Mouse (Mus musculus): Measurements from ENCODE around the gene Son.

Son gene

GRCm38 (mm10) chr16:91647461-91648219 is at the start of gene Son:
Gene Son, plus strand, starts transcription at chr16:91647506.
- DNase-seq = peak; percentile 95 to 96

DNA sequence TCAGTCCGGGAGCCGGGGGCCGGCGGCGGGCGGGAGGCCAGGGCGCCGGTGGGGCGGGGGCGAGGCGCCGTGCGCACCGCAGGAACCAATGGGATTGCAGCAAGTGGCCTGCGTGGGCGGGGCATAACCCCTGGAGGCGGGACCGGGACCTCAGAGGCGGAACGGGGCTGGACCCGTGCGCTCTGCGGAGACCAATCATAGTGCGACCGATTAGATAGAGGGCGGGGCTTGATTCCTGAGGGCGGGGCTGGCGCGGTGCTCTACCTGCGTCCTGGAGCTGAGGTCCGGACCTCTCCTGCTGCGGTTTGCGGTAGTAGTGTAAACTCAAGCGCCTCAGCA is 49.7 kb upstream of the Son start, which contains the start of gene Tmem50b:
Gene Tmem50b, minus strand, starts transcription at position 129 of the 339 bp plus-strand sequence.
- DNase-seq = peak; percentile 100

DNA sequence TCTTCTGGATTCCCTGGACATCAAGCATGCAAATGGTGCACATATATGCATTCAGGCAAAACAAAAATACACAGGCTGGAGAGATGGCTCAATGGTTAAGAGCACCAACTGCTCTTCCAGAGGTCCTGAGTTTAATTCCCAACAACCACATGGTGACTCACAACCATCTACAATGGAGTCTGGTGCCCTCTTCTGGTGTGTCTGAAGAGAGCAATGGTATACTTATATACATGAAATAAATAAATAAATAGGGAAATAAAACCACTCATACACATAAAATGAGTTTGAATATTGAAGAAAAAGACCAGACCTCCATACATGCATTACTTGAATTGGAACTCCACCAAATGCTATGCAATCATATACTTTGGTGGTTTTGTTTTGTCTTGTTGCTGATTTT is 48.1 kb upstream of the Son start:
- DNase-seq = no peak

DNA sequence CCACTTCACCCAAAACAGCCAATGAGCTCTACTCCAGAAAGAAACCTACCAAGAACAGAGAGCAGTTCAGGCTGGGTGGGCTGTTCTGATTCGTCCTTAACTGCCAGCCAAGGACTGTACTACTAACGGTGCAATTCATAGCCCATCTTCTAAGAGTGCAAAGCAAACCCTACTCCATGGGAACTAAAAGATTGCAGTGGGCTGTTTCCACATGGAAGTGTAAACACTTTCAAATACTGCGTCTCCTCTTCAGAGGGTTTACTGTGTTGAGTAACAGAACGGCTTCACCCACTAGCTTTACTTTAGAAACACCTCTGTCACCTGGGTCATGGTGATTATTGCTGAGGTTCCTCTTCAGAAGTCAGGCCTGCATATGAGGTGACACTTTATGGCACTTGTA is 46.2 kb upstream of the Son start:
- DNase-seq = no peak

- DNase-seq = no peak
Measured at GRCm38 (mm10) chr16:91601693-91602092, 45.6 kb upstream of the Son start.

DNA sequence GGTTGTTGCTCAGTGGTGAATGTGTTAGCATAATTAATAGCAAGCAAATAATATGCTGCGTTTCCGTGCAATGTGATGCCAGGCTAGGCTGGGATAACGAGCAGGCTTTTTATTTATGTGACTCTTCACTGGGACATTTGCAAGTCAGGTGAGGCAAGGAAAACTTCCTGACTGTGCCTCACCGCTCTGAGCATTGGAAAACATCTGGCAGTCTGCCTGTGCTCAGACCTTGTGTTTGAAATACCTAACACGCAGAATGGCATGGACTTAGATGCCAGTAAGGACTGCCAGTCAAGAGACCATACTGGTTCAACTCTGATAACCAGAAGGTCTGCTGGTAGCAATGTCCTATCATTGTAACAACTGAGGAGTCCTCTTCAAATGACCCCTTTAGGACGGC is 42.1 kb upstream of the Son start:
- no peak for DNase-seq

GRCm38 (mm10) chr16:91606958-91607357 is 40.3 kb upstream of the Son start:
- no peak for DNase-seq

- peak in 1 of 2 experiments; percentile 27 for DNase-seq
Measured at GRCm38 (mm10) chr16:91609501-91610245, 37.6 kb upstream of the Son start.

- no peak for DNase-seq
Measured at GRCm38 (mm10) chr16:91611248-91611647, 36.1 kb upstream of the Son start.

- DNase-seq = no peak
Measured at GRCm38 (mm10) chr16:91612525-91612924, 34.8 kb upstream of the Son start.

- DNase-seq = peak; percentile 44 to 48
Measured at GRCm38 (mm10) chr16:91614552-91614951, 32.8 kb upstream of the Son start.

DNA sequence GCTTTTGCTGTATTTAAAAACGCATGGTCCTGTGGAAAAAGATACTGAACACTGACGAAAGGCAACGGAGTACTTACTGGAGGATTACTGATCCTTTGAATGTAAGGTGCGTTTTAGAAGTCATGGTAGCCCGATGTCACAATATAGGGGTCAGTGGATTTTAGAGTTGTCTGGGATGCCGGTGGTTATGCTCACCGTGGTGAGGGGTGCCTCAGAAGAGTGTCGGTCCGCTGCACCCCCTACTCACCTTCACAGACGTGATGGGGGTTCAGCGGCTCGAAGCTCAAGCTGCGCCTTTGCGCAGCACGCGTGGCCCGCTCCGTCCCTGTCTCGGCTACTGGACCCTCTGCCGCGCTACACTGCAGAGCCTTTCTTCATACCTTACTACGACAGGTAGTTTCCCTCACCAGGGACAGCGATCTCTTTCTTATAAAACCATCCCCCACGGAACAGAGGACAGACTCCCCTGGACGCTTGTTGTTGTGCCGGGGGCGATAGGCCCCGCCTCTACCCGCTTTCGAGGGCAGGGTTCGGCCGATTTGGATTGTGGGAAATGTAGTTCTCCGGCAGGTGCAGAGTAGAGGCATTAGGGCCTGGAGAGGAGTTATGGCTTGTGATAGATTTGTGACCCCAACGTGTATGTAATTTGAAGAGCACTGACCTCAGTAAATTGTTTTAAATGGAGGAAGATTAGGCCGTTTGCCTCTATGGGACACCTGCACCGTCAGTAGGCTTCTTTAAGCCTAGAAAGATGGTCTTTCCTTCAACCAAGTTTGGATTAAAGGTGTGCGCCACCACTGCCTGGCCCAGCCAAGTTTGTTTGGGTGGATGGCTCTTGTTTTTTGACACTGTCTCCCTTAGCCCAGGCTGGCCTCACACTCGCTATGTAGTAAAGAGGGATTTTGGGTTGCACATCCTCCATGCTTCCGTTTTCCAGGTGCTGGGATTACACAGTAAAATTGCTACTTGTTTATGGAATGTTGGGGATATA is 28.5 kb upstream of the Son start, which contains the start of gene Dnajc28:
Gene Dnajc28, minus strand, starts transcription at position 516 of the 991 bp plus-strand sequence.
- DNase-seq = peak; percentile 88 to 90

GRCm38 (mm10) chr16:91620185-91620584 is 27.1 kb upstream of the Son start:
- DNase-seq = peak in 1 of 2 experiments; percentile 29

- DNase-seq = no peak
Measured at GRCm38 (mm10) chr16:91620991-91621390, 26.3 kb upstream of the Son start.

DNA sequence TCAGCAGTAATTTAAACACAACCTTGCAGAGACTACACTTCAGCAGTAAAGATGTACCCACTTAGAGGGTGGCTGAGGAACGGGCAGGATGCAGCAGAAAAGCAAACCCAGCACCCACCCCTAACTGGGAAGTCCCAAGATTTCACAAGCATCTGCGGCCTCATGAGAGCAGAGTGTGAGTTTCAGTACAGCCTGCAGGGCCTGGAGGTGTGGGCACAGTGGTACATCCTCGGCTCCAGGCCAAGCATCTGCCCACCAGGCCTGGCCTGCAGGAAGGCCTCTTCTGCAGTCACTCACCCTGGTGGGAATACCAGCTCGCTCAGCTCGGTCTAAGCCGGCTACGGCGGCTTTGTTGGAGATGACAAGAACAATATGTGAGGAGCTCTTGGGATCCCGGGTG is 24.2 kb upstream of the Son start:
- DNase-seq = no peak

DNA sequence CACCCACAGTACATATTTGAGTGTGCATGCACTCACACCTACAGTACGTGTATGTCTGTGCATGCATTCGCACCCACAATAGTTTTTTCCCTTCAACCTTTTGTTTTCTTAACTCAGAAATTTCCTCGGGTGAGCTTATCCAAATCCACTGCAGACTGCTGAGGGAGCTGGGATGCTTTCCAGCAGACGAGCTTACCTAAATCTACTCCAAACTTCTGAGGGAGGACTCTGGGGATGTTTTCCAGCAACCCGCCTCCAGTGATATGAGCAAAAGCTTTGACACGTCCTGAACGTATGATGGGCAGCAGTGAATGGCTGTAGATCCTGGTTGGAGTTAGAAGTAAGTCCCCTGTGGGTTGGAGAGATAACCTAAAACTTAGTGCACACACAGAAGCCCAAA is 19.5 kb upstream of the Son start:
- DNase-seq = no peak

GRCm38 (mm10) chr16:91628673-91629072 is 18.6 kb upstream of the Son start:
- no peak for DNase-seq

DNA sequence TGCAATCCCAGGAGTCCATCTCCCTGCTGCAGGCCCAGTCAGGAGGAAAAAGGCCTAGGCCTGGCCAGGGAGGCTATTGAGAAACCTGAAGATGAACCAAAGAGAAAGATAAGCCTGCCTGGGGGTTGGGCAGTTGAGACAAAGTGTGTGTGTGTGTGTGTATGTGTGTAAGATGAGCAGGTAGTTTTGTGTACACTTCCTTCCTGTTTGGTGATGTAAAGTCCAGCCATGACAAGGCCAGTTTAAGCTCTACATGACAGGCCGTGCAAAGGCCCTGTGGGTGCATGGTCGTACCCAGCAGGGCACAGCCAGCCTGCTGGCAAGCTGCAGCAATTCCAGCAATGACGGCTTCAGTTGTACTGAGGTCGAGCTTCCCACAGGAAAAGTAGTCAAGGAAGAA is 17.6 kb upstream of the Son start:
- no peak for DNase-seq

GRCm38 (mm10) chr16:91630584-91630983 is 16.7 kb upstream of the Son start:
- DNase-seq = no peak

DNA sequence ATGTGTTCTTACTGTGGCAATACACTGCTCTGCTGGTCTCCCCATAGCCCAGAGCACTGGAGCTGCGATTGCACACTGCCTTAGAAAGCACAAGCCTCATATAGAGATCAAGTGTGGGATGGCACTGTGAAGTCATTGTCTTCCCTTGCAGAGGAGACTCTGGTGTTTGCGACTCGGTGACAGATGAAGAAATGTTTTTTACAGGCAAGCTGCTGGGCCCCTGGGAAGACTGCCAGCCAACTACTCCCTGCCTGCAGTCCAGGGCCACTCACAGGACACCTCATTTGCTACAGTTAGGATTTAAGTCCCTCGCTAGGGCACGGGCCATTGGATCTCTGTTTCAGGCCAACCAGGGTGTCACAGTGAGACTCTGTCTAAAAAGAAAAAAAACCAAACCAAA is 14.9 kb upstream of the Son start:
- DNase-seq = peak; percentile 27 to 30

DNA sequence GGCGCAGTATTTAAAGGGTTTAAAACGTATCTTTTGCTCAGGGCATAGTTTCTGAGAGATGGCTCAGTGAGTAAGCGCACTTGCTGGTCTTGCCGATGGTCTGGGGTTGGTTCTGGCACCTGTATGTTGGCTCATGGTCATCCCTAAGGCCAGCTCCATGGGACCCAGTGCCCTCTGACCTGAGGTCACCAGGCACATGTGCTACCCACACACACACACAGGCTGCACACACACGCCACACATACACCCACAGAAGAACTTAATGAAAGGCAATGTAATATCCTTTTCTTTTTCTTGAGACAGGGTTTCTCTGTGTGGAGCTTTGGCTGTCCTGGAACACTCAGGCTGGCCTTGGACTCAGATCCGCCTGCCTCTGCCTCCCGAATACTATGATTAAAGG is 14.4 kb upstream of the Son start:
- no peak for DNase-seq

DNA sequence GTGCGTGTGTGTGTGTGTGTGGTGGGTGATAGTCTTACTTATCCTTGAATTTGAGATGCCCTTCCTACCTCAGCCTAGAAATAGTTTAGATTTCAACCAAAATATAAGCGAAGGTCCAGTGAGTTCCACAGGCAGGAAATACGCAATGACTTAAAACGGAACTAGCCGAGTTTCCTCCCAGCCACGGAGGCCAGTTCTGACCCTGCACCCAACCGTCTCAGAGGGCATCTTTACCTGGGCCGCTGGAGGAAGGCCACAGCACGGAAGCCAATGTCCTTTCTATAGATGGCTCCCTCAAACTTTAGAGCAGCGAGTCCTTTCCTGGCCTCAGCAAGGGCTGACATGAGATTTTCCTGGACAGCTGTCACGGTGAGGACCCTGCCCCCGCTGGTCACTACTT is 13.7 kb upstream of the Son start:
- DNase-seq = no peak

DNA sequence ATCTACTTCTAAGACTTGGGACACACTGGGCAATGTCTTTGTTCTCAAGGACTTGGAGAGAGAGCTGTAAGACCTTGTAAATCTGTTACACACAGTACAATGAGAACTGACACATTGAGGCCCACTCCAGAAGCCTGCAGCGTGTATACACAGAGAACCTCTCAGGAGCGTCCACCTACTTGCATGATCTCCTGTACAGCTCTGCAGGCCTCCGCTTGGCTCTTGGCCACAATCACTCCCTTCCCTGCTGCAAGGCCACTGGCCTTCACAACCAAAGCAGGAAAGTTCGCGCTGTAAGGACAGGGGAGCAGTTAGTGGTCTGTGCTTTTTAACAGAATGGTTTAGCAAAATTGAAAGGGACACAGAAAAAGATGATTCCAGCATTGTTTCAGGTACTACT is 8.1 kb upstream of the Son start:
- no peak for DNase-seq

Measured in cerebellum, postnatal 14 days (tissue).